Mouse (Mus musculus) adipose tissue, adult 10 weeks (tissue): ENCODE measurements around the gene Smbd1. TPM values are rescaled to one million over a fixed set of nuclear protein-coding genes. Genes with fewer than 3 reads are reported as not detected.

Experiments used
- polyA plus RNA-seq: library from polyadenylated mRNA; stranded (reverse); fragments of 350-450 nt; fragmentation: Illumina TruSeq; extraction: RNeasy Lipid Tissue Mini Kit (QIAGEN cat#74804); gene quantifications from one replicate; pipeline ENCODE4 v1.2.3, GENCODE M21; 2014; ENCODE audit warnings: low read depth, low replicate concordance

Smbd1 gene
- 32.1 TPM for polyA plus RNA-seq

GRCm38 (mm10) chr16:32810321-32810720, at the start of gene Smbd1:
TSS of gene Smbd1 (minus strand) at chr16:32810477.

GRCm38 (mm10) chr16:32797426-32797689, 12.9 kb downstream of the Smbd1 start, which contains the start of gene Muc20:
TSS of gene Muc20 (minus strand) at chr16:32797435.

Other genes with a start within 250 kb of the Smbd1 start
- gene Tfrc, start 201.6 kb downstream of the Smbd1 start, polyA plus RNA-seq, result 24.1 TPM
- 58.0 TPM for gene Tnk2, start 166.6 kb downstream of the Smbd1 start, polyA plus RNA-seq
- 1.5 TPM for gene Muc4, start 74.6 kb downstream of the Smbd1 start, polyA plus RNA-seq
- gene Muc20, start 13.0 kb downstream of the Smbd1 start, polyA plus RNA-seq, result 7.7 TPM
- 61.6 TPM for gene Fyttd1, start 67.0 kb upstream of the Smbd1 start, polyA plus RNA-seq
- 35.4 TPM for gene Rubcn, start 67.3 kb upstream of the Smbd1 start, polyA plus RNA-seq
- gene Lrch3, start 103.6 kb upstream of the Smbd1 start, polyA plus RNA-seq, result 24.9 TPM
- gene Iqcg, start 245.7 kb upstream of the Smbd1 start, polyA plus RNA-seq, result 5.7 TPM
- gene Rpl35a, start 246.0 kb upstream of the Smbd1 start, polyA plus RNA-seq, result 1,042 TPM